Mouse (Mus musculus) intestine, embryonic 15.5 days (tissue): ENCODE measurements around the gene Atp13a2. TPM values are rescaled to one million over a fixed set of nuclear protein-coding genes. Genes with fewer than 3 reads are reported as not detected.
A peak's percentile ranks its signal among the peaks of the same experiment; 100 is the strongest.

Experiments used
- ATAC-seq: fragments of 200-750 bp; cut with Nextera tagmentation; 2 replicates; pipeline ENCODE4 v1.8.0; 2017; ENCODE audit warnings: moderate TSS enrichment, moderate library complexity
- H3K27ac ChIP-seq: fragments of 300-500 bp; sonication (generic); 2 replicates; pipeline ENCODE4 v1.5.1; 2015; ENCODE audit warnings: mild to moderate bottlenecking, inconsistent platforms
- H3K27me3 ChIP-seq: fragments of 300-500 bp; sonication (generic); replicated peaks from 2 replicates; pipeline ENCODE4 v1.6.1; 2015; ENCODE audit warnings: inconsistent platforms
- H3K36me3 ChIP-seq: fragments of 300-500 bp; sonication (generic); 2 replicates; pipeline ENCODE4 v1.6.1; 2015; ENCODE audit warnings: inconsistent platforms
- H3K4me1 ChIP-seq: fragments of 300-500 bp; sonication (generic); replicated peaks from 2 replicates; pipeline ENCODE4 v1.6.1; 2015; ENCODE audit warnings: inconsistent platforms
- H3K4me2 ChIP-seq: fragments of 300-500 bp; sonication (generic); replicated peaks from 2 replicates; pipeline ENCODE4 v1.6.1; 2015; ENCODE audit warnings: mild to moderate bottlenecking, inconsistent platforms
- H3K4me3 ChIP-seq: fragments of 300-500 bp; sonication (generic); replicated peaks from 2 replicates; pipeline ENCODE4 v1.5.1; 2015; ENCODE audit warnings: inconsistent platforms
- H3K9ac ChIP-seq: fragments of 300-500 bp; sonication (generic); 2 replicates; pipeline ENCODE4 v1.6.1; 2015; ENCODE audit warnings: inconsistent platforms
- H3K9me3 ChIP-seq: fragments of 300-500 bp; sonication (generic); 2 replicates; pipeline ENCODE4 v1.6.1; 2016; ENCODE audit warnings: inconsistent platforms
- WGBS: fragments of 180-500 bp; shearing (Covaris S2); methylation state at CpG from one replicate; pipeline ENCODE4 v1.1.7; 2015; 5-methylcytosine and 5-hydroxymethylcytosine counted together
- polyA plus RNA-seq: library from polyadenylated mRNA; unstranded; fragments of >200 nt; fragmentation: Nextera tagmentation; extraction: Ambion mirVana; gene quantifications from 2 replicates; pipeline ENCODE4 v1.2.1, GENCODE M21; 2015

The Atp13a2 gene
- polyA plus RNA-seq, 1 experiment from 2014 or later = 29.8 TPM

DNA sequence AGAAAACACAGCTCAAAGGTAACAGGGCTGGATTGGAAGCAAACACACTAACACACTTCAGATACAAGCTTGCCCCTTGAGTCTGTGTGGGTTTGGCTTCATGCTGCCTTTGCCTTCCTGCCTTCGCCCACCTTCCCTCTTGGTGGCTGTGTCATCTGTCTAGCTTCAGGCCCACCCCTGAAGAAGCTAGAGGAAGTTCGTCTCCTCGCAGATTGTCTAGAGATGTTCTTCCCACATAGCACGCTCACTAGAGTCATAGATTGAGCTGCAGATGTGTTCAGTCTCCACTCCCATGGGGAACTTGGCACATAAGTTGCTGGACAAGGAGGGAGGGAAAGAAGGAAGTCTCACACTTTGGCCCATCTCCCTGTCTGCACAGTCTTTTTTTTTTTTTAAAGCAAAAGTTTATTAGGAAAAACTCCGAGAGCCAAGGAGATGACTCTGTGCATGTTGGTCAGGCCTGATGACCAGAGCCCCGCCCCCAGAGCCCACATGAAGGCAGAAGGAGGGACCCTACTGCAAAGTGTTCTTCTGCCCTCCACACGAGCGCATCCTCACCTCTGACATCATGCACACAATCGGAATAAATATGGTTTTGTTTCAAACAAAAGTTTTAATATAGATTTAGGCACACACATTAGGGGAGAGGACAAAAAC, 22.6 kb upstream of the Atp13a2 start:
- Histone ChIP-seq H3K9ac (no peak overlapping the region), H3K9me3 (no peaks in the 10 kb centered on the region), H3K36me3 (peaks cover 8% of the 10 kb centered on the region; the same call in 1 of the 2 replicates), H3K27ac (peak overlapping the region; percentile 56; the same call in 1 of the 2 replicates), H3K4me3 (no peak overlapping the region), H3K4me1 (peaks cover 19% of the 10 kb centered on the region), H3K27me3 (no peaks in the 10 kb centered on the region), H3K4me2 (no peak overlapping the region)
- 74% methylated on average over 9 of the region's 9 CpGs for WGBS
- no peak for ATAC-seq

DNA sequence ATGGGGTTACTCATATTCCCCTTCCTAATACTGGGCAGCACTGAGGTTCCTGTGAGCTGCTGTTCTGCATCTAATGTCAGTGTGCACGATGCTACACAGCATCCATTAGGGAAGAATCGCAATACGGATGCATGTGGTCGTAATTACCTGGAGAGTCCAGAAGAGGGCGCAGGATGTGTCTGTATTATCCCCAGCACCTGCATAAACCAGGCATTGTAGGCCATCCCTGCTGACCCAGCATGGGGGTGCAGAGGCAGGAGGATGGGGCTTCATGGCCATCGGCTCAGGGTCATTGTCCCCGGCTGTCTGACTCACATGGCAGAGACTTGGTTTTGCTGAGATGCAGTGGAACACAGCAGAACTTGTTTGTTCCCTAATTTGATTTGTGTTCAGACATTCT, 22.1 kb upstream of the Atp13a2 start:
- Histone ChIP-seq H3K27me3 (no peaks in the 10 kb centered on the region), H3K9me3 (no peaks in the 10 kb centered on the region), H3K4me1 (peaks cover 19% of the 10 kb centered on the region), H3K36me3 (peaks cover 8% of the 10 kb centered on the region; the same call in 1 of the 2 replicates), H3K4me2 (no peak overlapping the region), H3K27ac (no peak overlapping the region), H3K4me3 (no peak overlapping the region), H3K9ac (no peak overlapping the region)
- WGBS = 21% methylated on average over 7 of the region's 7 CpGs
- ATAC-seq = no peak

DNA sequence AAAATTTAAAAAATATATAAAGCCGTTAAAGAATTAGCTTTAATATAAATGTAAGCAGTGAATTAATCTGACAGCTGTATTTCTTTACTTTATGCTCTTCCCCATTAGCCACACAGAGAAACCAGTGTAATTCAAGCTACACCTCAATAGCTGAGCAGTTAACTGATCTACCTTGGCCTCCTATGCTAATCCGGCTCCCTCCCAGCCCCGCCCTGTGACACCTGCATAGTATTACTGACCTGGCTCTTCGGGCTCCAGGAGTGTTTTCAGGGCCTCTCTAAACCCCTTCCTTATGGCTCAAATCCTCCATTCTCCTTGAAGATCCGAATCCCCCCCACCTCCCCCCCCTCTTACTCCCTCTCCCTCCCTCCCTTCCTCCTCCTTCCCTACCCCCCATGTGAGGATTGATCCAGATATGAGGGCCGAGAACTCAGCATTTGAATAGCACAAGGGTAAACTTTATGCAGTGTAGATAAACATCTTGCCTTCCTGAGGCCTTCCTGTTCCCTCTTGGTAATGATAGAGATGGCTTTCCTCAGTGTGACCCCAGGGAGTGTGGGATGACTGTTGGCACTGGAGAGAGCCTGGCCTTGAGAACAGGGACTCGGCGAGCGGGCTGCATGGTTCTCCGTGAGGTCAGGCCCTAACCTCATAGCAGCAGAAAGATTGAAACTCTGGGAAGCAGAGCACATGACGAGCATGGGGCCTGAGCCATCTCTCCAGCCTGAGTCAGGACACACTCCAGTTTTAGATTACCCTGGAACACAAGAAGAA, 19.1 kb upstream of the Atp13a2 start:
- ATAC-seq = no peak
- Histone ChIP-seq H3K27ac (no peak overlapping the region), H3K36me3 (peaks cover 30% of the 10 kb centered on the region), H3K4me3 (no peak overlapping the region), H3K27me3 (no peaks in the 10 kb centered on the region), H3K4me1 (peaks cover 13% of the 10 kb centered on the region), H3K9me3 (no peaks in the 10 kb centered on the region), H3K9ac (no peak overlapping the region), H3K4me2 (no peak overlapping the region)
- WGBS = 73% methylated on average over 11 of the region's 11 CpGs

DNA sequence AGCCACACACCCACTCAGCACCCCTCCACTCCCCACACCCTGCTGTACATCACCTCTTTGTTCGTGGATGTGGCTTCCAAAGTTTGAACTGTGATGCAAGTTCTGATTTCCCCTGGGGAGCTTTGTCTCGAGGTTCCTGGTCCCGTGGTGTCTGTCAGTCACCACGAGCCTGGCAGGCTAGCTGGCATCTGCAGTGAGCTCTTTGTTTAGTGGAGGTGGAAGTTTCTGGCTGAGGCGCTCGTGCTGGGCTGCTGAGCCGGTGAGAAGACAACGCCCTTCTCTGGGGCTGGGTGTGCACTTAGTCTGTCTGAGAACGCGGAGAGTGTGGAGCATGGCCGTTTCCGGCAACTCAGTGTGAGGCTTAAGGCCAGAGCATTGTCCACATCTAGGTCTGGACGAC, 15.0 kb upstream of the Atp13a2 start:
- no peak overlapping the region for H3K4me2 ChIP-seq
- H3K9me3 ChIP-seq = no peaks in the 10 kb centered on the region
- H3K4me3 ChIP-seq = no peak overlapping the region
- H3K27ac ChIP-seq = no peak overlapping the region
- H3K27me3 ChIP-seq = no peaks in the 10 kb centered on the region
- 89% methylated on average over 13 of the region's 13 CpGs for WGBS
- ATAC-seq = no peak
- H3K36me3 ChIP-seq = peaks cover 48% of the 10 kb centered on the region
- H3K9ac ChIP-seq = no peak overlapping the region
- 0 out of 2 replicates have a peak, but pooled peaks cover 5% of the 10 kb centered on the region for H3K4me1 ChIP-seq

DNA sequence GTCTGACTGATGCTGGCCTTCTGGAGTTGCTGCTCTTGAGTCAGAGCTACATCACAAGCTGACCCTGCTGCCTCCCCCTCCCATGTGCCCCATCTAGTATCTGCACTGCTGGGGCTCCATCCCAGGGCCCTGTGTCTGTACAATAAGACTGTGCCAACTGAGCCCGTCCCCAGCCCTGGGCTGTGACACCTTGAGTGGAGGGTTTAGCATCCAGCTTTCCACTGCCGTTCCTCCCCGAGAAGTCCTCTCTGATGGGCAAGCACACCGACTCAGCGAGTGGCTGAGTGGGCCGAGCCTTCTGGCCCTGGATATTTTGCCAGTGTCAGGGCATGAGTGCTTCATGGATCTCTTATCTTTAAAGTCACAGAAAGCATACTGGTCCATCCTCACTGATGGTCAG, 12.3 kb upstream of the Atp13a2 start:
- no peaks in the 10 kb centered on the region for H3K27me3 ChIP-seq
- no peak for ATAC-seq
- H3K9ac ChIP-seq = no peak overlapping the region
- no peak overlapping the region for H3K4me2 ChIP-seq
- peaks cover 19% of the 10 kb centered on the region for H3K4me1 ChIP-seq
- no peaks in the 10 kb centered on the region for H3K9me3 ChIP-seq
- 93% methylated on average over 6 of the region's 6 CpGs for WGBS
- no peak overlapping the region for H3K4me3 ChIP-seq
- H3K36me3 ChIP-seq = peaks cover 46% of the 10 kb centered on the region
- no peak overlapping the region for H3K27ac ChIP-seq

DNA sequence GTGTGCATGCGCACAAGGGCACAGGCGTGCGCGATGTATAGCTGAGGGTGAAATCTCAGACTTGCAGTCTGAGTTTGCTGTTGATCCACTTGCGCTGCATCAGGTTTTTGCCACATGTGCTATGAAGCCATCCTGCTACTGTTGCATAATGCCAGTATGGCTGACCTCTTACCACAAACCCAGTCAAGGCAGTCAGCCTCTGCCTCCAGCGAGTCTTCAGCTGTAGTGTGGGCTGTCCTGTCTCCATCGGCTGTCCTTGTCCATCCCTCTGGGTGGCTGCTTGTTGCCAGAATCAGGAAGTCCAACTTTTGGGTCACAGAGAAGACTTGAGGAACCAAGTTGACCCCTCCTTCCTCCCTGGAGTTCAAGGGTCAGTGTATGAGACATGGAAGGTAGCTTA, 11.3 kb upstream of the Atp13a2 start:
- no peak overlapping the region for H3K4me2 ChIP-seq
- no peaks in the 10 kb centered on the region for H3K9me3 ChIP-seq
- 96% methylated on average over 7 of the region's 7 CpGs for WGBS
- H3K36me3 ChIP-seq = peaks cover 46% of the 10 kb centered on the region
- H3K4me3 ChIP-seq = no peak overlapping the region
- peaks cover 19% of the 10 kb centered on the region for H3K4me1 ChIP-seq
- no peak overlapping the region for H3K27ac ChIP-seq
- H3K27me3 ChIP-seq = no peaks in the 10 kb centered on the region
- ATAC-seq = no peak
- H3K9ac ChIP-seq = no peak overlapping the region

DNA sequence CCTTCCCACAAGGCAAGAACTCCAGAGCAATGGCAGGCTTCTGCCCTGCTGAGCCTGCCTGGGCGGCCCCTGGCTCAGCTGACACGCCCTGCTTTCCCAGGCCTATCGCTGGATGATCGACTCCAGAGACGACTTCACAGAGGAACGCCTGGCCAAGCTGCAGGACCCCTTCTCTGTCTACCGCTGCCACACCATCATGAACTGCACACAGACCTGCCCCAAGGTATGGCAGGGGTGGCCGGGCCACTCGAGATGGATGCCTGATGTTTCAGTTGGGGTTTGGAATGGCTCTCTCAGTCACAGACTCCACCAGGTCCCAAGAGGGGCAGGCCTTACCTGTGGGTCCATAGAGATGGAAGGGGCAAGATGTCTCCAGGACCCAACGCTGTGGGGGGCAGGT, 9.4 kb upstream of the Atp13a2 start:
- Histone ChIP-seq H3K4me3 (no peak overlapping the region), H3K9ac (no peak overlapping the region), H3K4me1 (peaks cover 19% of the 10 kb centered on the region), H3K9me3 (no peaks in the 10 kb centered on the region), H3K4me2 (no peak overlapping the region), H3K36me3 (peaks cover 33% of the 10 kb centered on the region), H3K27ac (peak overlapping the region; percentile 56; the same call in 1 of the 2 replicates), H3K27me3 (no peaks in the 10 kb centered on the region)
- ATAC-seq = peak; percentile 42; the same call in 1 of the 2 replicates
- 63% methylated on average over 10 of the region's 10 CpGs for WGBS

DNA sequence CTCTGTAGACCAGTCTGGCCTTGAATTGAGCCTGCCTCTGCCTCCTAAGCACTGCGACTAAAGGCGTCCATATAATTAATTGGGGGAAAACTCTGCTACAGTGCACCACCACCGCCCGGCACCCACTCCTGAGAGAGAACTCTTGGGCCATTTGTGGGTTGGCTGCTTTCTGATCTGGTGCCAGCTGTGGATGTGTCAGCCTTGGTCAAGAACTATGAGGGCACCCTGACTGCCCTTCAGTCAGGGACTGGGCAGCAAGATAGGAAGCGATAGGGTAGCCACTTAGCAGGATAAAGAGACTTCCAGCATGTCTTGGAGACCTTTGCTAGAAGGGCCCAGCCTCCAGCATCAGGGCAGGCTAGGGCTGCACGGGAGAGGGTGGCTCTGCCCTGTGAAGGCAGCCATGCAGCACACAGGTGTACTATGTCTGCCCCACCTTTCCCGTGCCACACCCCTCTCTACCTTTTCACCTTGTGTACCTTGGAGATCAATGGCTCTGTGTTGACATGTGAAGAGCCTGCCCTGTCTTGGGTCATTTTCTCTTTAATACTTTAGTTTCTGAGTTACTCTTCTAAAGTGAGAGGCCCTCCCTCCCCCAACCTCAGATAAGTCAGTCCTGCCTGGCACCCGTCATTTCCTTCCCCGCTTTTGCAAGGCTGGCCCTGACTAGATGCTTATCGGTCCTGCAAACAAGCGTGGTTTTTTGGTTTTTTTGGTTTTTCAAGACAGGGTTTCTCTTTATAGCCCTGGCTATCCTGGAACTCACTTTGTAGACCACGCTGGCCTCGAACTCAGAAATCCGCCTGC, 8.6 kb upstream of the Atp13a2 start:
- Histone ChIP-seq H3K27ac (peak overlapping the region; percentile 56), H3K9ac (no peak overlapping the region), H3K36me3 (peaks cover 26% of the 10 kb centered on the region), H3K4me3 (no peak overlapping the region), H3K4me2 (no peak overlapping the region), H3K4me1 (peaks cover 22% of the 10 kb centered on the region), H3K27me3 (no peaks in the 10 kb centered on the region), H3K9me3 (no peaks in the 10 kb centered on the region)
- WGBS = 78% methylated on average over 14 of the region's 14 CpGs
- ATAC-seq = peak; percentile 79

DNA sequence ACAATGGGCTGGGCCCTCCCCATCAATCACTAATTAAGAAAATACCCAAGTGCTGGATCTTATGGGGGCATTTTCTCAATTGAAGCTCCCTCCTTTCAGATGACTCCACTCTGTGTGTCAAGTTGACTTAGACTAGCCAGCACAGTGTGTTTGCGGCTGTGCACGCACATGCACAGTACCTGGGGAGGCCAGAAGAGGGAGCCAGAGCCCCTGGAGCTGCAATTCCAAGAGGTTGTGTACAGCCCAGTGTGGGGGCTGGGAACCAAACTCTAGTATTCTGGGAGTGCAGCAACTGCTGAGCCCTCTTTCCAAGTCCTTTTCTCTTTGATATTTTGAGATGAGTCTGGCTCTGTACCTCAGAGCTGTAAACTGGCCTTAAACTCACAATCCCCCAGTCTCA, 5.1 kb upstream of the Atp13a2 start:
- Histone ChIP-seq H3K27ac (no peak overlapping the region), H3K9me3 (no peaks in the 10 kb centered on the region), H3K27me3 (no peaks in the 10 kb centered on the region), H3K4me2 (no peak overlapping the region), H3K4me3 (no peak overlapping the region), H3K4me1 (peaks cover 24% of the 10 kb centered on the region), H3K9ac (no peak overlapping the region), H3K36me3 (peaks cover 12% of the 10 kb centered on the region)
- ATAC-seq = no peak
- 97% methylated on average over 2 of the region's 2 CpGs for WGBS

DNA sequence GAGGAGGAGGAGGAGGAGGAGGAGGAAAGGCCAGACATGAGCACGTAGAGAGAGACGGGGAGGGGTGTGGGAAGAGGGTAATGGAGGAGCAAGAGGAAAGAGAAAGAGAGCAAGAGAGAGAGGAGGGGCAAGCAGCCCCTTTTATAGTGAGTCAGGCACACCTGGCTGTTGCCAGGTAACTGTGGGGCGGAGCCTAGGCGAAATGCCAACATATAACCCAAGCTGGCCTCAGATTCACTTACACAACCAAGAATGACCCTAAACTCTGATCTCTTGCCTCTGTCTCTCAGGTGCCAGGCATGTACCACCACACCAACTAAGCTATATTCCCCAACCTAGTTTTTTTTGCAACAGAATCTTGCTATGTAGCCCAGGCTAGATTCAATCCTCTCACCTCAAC, 3.9 kb upstream of the Atp13a2 start:
- no peaks in the 10 kb centered on the region for H3K27me3 ChIP-seq
- no peak overlapping the region for H3K4me3 ChIP-seq
- peaks cover 12% of the 10 kb centered on the region for H3K36me3 ChIP-seq
- peak overlapping the region; percentile 28; the same call in 1 of the 2 replicates for H3K9ac ChIP-seq
- WGBS = 35% methylated on average over 4 of the region's 4 CpGs
- no peak overlapping the region for H3K4me2 ChIP-seq
- no peak for ATAC-seq
- H3K9me3 ChIP-seq = no peaks in the 10 kb centered on the region
- peak overlapping the region; percentile 79 for H3K27ac ChIP-seq
- H3K4me1 ChIP-seq = peaks cover 20% of the 10 kb centered on the region

DNA sequence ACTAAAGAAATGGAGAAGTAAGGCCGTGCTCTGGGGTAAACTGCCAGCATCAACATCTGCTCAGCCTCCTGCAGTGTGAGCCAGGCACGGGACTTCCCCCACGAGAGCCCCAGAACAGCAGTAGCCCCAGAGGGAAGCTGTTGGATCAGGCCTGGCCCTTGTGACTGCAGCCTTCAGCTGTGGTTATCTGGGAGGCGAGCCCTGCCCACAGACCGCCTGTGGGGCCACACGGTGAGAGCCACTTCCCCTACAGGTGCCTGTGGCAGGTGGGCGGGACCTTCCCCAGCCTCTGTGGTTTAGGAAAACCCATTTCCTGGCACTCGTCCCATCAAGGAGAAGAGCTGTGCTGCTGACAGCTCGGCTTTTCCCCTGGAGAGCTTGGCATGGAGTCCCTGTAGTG, 3.2 kb upstream of the Atp13a2 start:
- Histone ChIP-seq H3K27me3 (no peaks in the 10 kb centered on the region), H3K27ac (peak overlapping the region; percentile 79), H3K4me2 (0 out of 2 replicates have a peak overlapping the region, but pooled peaks have one; percentile 9), H3K9ac (peak overlapping the region; percentile 28; the same call in 1 of the 2 replicates), H3K4me1 (peaks cover 17% of the 10 kb centered on the region), H3K36me3 (peaks cover 12% of the 10 kb centered on the region), H3K9me3 (no peaks in the 10 kb centered on the region), H3K4me3 (no peak overlapping the region)
- peak; percentile 75 for ATAC-seq
- 12% methylated on average over 9 of the region's 9 CpGs for WGBS

DNA sequence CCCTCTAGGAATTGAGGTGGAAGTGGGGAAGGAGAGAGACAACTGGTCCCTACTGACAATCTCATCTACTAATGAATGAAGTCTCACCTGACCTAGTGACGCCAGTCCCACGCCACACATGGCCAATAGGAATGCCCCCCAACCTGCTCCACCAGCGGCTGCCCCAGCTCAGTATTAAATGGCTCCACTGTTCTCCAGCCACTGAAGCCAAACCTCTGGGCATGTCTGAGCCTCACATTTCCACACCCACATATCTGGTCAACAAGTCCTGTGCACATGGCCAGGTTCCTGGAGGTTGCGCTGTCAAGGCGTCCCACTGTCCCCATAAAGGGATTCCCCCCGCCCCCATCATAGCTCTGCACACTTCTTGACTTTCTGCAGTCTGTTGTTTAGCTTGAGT, 2.1 kb upstream of the Atp13a2 start:
- Histone ChIP-seq H3K4me2 (no peak overlapping the region), H3K27ac (no peak overlapping the region), H3K9ac (no peak overlapping the region), H3K4me1 (peaks cover 26% of the 10 kb centered on the region), H3K9me3 (no peaks in the 10 kb centered on the region), H3K4me3 (no peak overlapping the region), H3K36me3 (peaks cover 5% of the 10 kb centered on the region), H3K27me3 (no peaks in the 10 kb centered on the region)
- ATAC-seq = no peak
- 86% methylated on average over 6 of the region's 6 CpGs for WGBS
